Mouse (Mus musculus): ENCODE measurements around the gene Sstr3.

DNA sequence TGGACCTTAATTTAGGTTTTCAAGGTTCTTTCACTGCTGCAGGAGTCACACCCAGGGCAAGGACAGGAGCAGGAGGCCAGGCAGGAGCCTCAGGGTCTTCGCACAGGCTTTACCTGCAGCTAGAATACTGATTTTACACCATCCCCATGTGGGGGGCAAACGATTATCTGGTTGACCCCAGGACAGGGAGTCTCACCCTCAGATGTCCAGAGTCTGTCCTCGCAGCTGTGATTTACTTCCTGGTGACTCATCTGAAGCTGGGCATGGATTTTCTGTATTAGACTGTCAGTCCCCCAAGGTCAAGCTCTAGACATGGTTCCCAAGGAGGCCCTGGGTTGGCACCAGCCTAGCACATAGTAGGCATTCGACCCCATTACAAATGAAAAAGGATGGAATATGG lies 1.6 kb upstream of the Sstr3 start:
- TF ChIP-seq CTCF (IDR thresholded peaks at IDR 0.05; ENCODE audit: low read depth) (no peak), EP300 (IDR thresholded peaks at IDR 0.05; ENCODE audit: low read depth) (no peak)
